In genomic region chr16:49321951-49322350, GRCm38 (mm10) we compare ENCODE assay signal across 16 mouse cellular contexts.
A peak's percentile ranks its signal among the peaks of the same experiment; 100 is the strongest.
DNase-seq lines count a peak whose midpoint lies in the region; ATAC-seq and TF ChIP-seq lines count a peak whose summit lies in the region.
"Had no signal": no experiment of that assay in that cellular context is flagged by ENCODE, and none has a peak within 500 bp of the region (broad histone marks: within the 10 kb centered on the region; RNA-seq: fewer than 3 reads in every experiment).

No protein-coding gene starts in this region.

- H3K4me1 ChIP-seq in heart, adult 2 months (ENCODE audit: control insufficient read depth, insufficient read depth, low read length): no peaks in the 10 kb centered on the region
- no peaks in the 10 kb centered on the region for H3K4me1 ChIP-seq in liver, postnatal 0 days (ENCODE audit: insufficient read depth)
- no peaks in the 10 kb centered on the region for H3K4me1 ChIP-seq in forebrain, postnatal 0 days (ENCODE audit: insufficient read depth)
- H3K4me1 ChIP-seq: heart, embryonic 15.5 days; hindbrain, embryonic 13.5 days; stomach, embryonic 15.5 days had no signal

- no peak overlapping the region for H3K4me2 ChIP-seq in liver, postnatal 0 days (ENCODE audit: low read depth, low read length)
- no peak overlapping the region for H3K4me2 ChIP-seq in forebrain, postnatal 0 days (ENCODE audit: low read depth)
- H3K4me2 ChIP-seq: heart, embryonic 15.5 days; hindbrain, embryonic 13.5 days; lung, embryonic 14.5 days; stomach, embryonic 15.5 days had no signal

- no peaks in the 10 kb centered on the region for H3K79me2 ChIP-seq in heart, adult 2 months (replicated peaks; ENCODE audit: control insufficient read depth, insufficient read depth, low read length)

- no peak for TF ChIP-seq POLR2A in heart, adult 2 months (IDR thresholded peaks at IDR 0.05; ENCODE audit: insufficient read depth, low read depth, low read length)

- intact Hi-C loops in heart, adult 2 months (cut with DNase I): loop anchor here (1.0 to 2.0 kb wide), 2 partner anchors 44 to 157 kb away; no protein-coding TSS in a partner anchor

- no peak overlapping the region for H3K9ac ChIP-seq in heart, adult 2 months (ENCODE audit: low read depth, low read length)
- H3K9ac ChIP-seq in liver, postnatal 0 days (replicated peaks): no peak overlapping the region
- H3K9ac ChIP-seq in forebrain, postnatal 0 days: no peak overlapping the region
- H3K9ac ChIP-seq: heart, embryonic 15.5 days; hindbrain, embryonic 13.5 days; lung, embryonic 14.5 days; stomach, embryonic 15.5 days had no signal

- H3K36me3 ChIP-seq in heart, adult 2 months (ENCODE audit: control insufficient read depth, insufficient read depth, low read length): no peaks in the 10 kb centered on the region
- H3K36me3 ChIP-seq in liver, postnatal 0 days (replicated peaks; ENCODE audit: insufficient read depth, low read length): no peaks in the 10 kb centered on the region
- no peaks in the 10 kb centered on the region for H3K36me3 ChIP-seq in forebrain, postnatal 0 days (ENCODE audit: insufficient read depth)
- H3K36me3 ChIP-seq: heart, embryonic 15.5 days; hindbrain, embryonic 13.5 days; stomach, embryonic 15.5 days had no signal

- TF ChIP-seq EP300 in heart, adult 2 months (IDR thresholded peaks at IDR 0.05; ENCODE audit: insufficient read depth, low read depth, low read length): no peak
- no peak for TF ChIP-seq EP300 in liver, postnatal 0 days (IDR thresholded peaks at IDR 0.05; ENCODE audit: low read depth)

- H3K27me3 ChIP-seq in heart, adult 2 months (ENCODE audit: control insufficient read depth, insufficient read depth, low read length): no peaks in the 10 kb centered on the region
- no peaks in the 10 kb centered on the region for H3K27me3 ChIP-seq in liver, postnatal 0 days (ENCODE audit: insufficient read depth, low read length)
- H3K27me3 ChIP-seq in forebrain, postnatal 0 days (ENCODE audit: insufficient read depth, low read length): no peaks in the 10 kb centered on the region
- H3K27me3 ChIP-seq: heart, embryonic 15.5 days; hindbrain, embryonic 13.5 days; megakaryocyte, embryonic 14.5 days; stomach, embryonic 15.5 days had no signal

- no peak for ATAC-seq in liver, postnatal 0 days
- ATAC-seq in forebrain, postnatal 0 days: peak; percentile 58; the same call in 1 of the 2 replicates
- ATAC-seq in megakaryocyte, adult 5-6 weeks (ENCODE audit: poor library complexity, severe bottlenecking): no peak

- no peaks in the 10 kb centered on the region for H3K9me3 ChIP-seq in liver, postnatal 0 days (ENCODE audit: low read length)
- no peaks in the 10 kb centered on the region for H3K9me3 ChIP-seq in forebrain, postnatal 0 days (ENCODE audit: low read length)
- H3K9me3 ChIP-seq: heart, embryonic 15.5 days; hindbrain, embryonic 13.5 days; megakaryocyte, embryonic 14.5 days; stomach, embryonic 15.5 days had no signal

- 83% methylated on average over 1 of the region's 1 CpGs for WGBS in heart, adult 2 months
- 70% methylated on average over 1 of the region's 1 CpGs for WGBS in liver, postnatal 0 days (ENCODE audit: insufficient replicate concordance)
- 93% methylated on average over 1 of the region's 1 CpGs for WGBS in forebrain, postnatal 0 days

- no peak overlapping the region for H3K4me3 ChIP-seq in heart, adult 2 months
- no peak overlapping the region for H3K4me3 ChIP-seq in liver, postnatal 0 days (ENCODE audit: low read depth, low read length)
- no peak overlapping the region for H3K4me3 ChIP-seq in forebrain, postnatal 0 days (ENCODE audit: low read depth, low read length)
- H3K4me3 ChIP-seq: heart, embryonic 15.5 days; hindbrain, embryonic 13.5 days; megakaryocyte, embryonic 14.5 days; stomach, embryonic 15.5 days had no signal

- DNase-seq in heart, adult 2 months: no peak
- DNase-seq in heart, adult 9 months (ENCODE audit: low spot score in 2 of 2): no peak
- no peak for DNase-seq in liver, postnatal 0 days
- DNase-seq in liver (no peak), NIH3T3 (ENCODE audit: low read depth) (peak; percentile 4)
- peak; percentile 52 for DNase-seq in forebrain, postnatal 0 days
- no peak for DNase-seq in adrenal gland, adult (ENCODE audit: inconsistent age in 2 of 2, low spot score in 1 of 2)
- DNase-seq: cerebellum, adult 18-20 months; lung, embryonic 14.5 days; spleen, adult 18-20 months; thymus, postnatal 36 days had no signal

- TF ChIP-seq CTCF in heart, adult 2 months (IDR thresholded peaks at IDR 0.05): peak; percentile 55
- peak; percentile 12; the same call in 1 of the 2 replicates for TF ChIP-seq CTCF in liver, postnatal 0 days (IDR thresholded peaks at IDR 0.05; ENCODE audit: low read depth)
- TF ChIP-seq CTCF in forebrain, postnatal 0 days (IDR thresholded peaks at IDR 0.05; ENCODE audit: low read depth): peak; percentile 68

- no peak overlapping the region for H3K27ac ChIP-seq in heart, adult 2 months
- H3K27ac ChIP-seq in liver, postnatal 0 days (ENCODE audit: low read depth): no peak overlapping the region
- H3K27ac ChIP-seq in forebrain, postnatal 0 days (ENCODE audit: low read depth, low read length): no peak overlapping the region
- H3K27ac ChIP-seq: heart, embryonic 15.5 days; hindbrain, embryonic 13.5 days; stomach, embryonic 15.5 days had no signal

Comparison
In these comparisons a context has a peak if more than half of its experiments do, and no peak if none do; other contexts are left out.
1. DNase-seq: peak in NIH3T3 (single experiment) and forebrain, postnatal 0 days (single experiment); none in heart, adult 2 months (0 of 2), heart, adult 9 months (0 of 2), liver, postnatal 0 days (single experiment), liver (single experiment) and adrenal gland, adult (0 of 2).
2. CTCF ChIP-seq: peak in every context shown above with its lines; median percentile 68 in forebrain, postnatal 0 days; 55 in heart, adult 2 months; 12 in liver, postnatal 0 days.